Mouse (Mus musculus) midbrain, embryonic 10.5 days (tissue): Measurements from ENCODE around the gene Tomm70a. TPM values are rescaled to one million over a fixed set of nuclear protein-coding genes. Genes with fewer than 3 reads are reported as not detected.

Experiments
- DNase-seq: peaks from one replicate; pipeline ENCODE4 v3.0.0-alpha.2; 2017; ENCODE audit warnings: low spot score
- H3K27ac ChIP-seq: fragments of 300-500 bp; sonication (generic); replicated peaks from 2 replicates; pipeline ENCODE4 v1.5.1; 2016; ENCODE audit warnings: mild to moderate bottlenecking
- H3K27me3 ChIP-seq: fragments of 300-500 bp; sonication (generic); 2 replicates; pipeline ENCODE4 v1.6.1; 2016; ENCODE audit warnings: low read depth, mild to moderate bottlenecking; ENCODE audit not compliant: poor library complexity, severe bottlenecking
- H3K36me3 ChIP-seq: fragments of 300-500 bp; sonication (generic); 2 replicates; pipeline ENCODE4 v1.6.1; 2016; ENCODE audit warnings: mild to moderate bottlenecking, moderate library complexity
- H3K4me1 ChIP-seq: fragments of 300-500 bp; sonication (generic); 2 replicates; pipeline ENCODE4 v1.6.1; 2016
- H3K4me3 ChIP-seq: fragments of 300-500 bp; sonication (generic); 2 replicates; pipeline ENCODE4 v1.5.1; 2016; ENCODE audit warnings: mild to moderate bottlenecking, moderate library complexity
- H3K9me3 ChIP-seq: fragments of 300-500 bp; sonication (generic); replicated peaks from 2 replicates; pipeline ENCODE4 v1.6.1; 2016; ENCODE audit warnings: mild to moderate bottlenecking
- WGBS: fragments of 180-500 bp; shearing (Covaris S2); methylation state at CpG from one replicate; pipeline ENCODE4 v1.1.7; 2016; 5-methylcytosine and 5-hydroxymethylcytosine counted together
- polyA plus RNA-seq: library from polyadenylated mRNA; unstranded; fragments of >200 nt; fragmentation: Nextera tagmentation; extraction: Ambion mirVana; gene quantifications from 2 replicates; pipeline ENCODE4 v1.2.1, GENCODE M21; 2016

The Tomm70a gene
- polyA plus RNA-seq, 1 experiment from 2014 or later, result 51.0 TPM

GRCm38 (mm10) chr16:57121816-57122415, 413 bp downstream of the Tomm70a start:
- 1% methylated on average over 59 of the region's 59 CpGs for WGBS
- DNase-seq, result no peak
- Histone ChIP-seq H3K27ac (peak overlapping the region; percentile 97), H3K36me3 (no peaks in the 10 kb centered on the region), H3K4me1 (peaks cover 18% of the 10 kb centered on the region), H3K4me3 (peak overlapping the region; percentile 97), H3K27me3 (no peaks in the 10 kb centered on the region), H3K9me3 (no peaks in the 10 kb centered on the region)

GRCm38 (mm10) chr16:57122682-57123445, 1.4 kb downstream of the Tomm70a start:
- peak overlapping the region; percentile 97 for H3K4me3 ChIP-seq
- no peak for DNase-seq
- H3K36me3 ChIP-seq, result no peaks in the 10 kb centered on the region
- no peaks in the 10 kb centered on the region for H3K27me3 ChIP-seq
- peaks cover 18% of the 10 kb centered on the region for H3K4me1 ChIP-seq
- 69% methylated on average over 6 of the region's 6 CpGs for WGBS
- 0 out of 2 replicates have a peak overlapping the region, but pooled peaks have one; percentile 97 for H3K27ac ChIP-seq
- no peaks in the 10 kb centered on the region for H3K9me3 ChIP-seq

DNA sequence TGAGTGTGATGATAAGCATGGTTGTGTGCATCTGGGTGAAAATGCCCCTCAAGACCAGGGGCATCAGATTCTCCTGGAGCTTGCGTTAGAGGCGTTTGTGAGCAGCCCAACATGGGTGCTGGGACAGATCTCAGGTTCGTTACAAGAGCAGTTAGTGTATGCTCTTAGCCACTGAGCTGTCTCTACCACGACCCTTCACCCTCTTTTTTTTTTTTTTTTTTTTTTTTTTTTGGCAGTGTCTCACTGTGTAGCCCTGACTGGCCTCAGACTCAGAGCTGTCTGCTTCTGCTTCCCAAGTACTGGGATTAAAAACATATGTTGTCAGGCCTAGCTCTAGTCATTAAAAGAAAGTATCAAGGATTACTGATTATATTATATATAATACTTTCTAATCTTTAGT, 4.8 kb downstream of the Tomm70a start:
- peaks cover 25% of the 10 kb centered on the region for H3K4me1 ChIP-seq
- H3K27ac ChIP-seq, result no peak overlapping the region
- 72% methylated on average over 4 of the region's 4 CpGs for WGBS
- H3K27me3 ChIP-seq, result no peaks in the 10 kb centered on the region
- no peaks in the 10 kb centered on the region for H3K36me3 ChIP-seq
- H3K9me3 ChIP-seq, result no peaks in the 10 kb centered on the region
- no peak overlapping the region for H3K4me3 ChIP-seq
- DNase-seq, result no peak

DNA sequence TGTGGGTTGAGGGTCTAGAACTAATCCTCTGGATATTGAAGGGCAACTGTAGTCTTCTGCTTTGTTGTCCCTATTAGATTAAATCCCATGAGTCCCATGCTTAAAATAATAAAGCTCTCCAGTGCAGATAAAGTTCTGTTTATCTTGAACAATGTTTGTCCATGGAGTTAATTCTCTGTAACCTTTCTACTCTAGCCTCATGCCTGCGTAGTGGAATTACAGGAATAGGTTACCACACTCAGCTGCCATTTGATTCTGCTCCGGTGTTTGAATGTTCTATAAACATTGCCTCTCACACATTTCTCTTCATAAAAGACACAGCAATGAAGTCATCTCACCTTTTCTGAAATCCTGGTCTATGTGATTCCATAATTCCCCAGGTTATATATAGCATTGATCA, 6.3 kb downstream of the Tomm70a start:
- DNase-seq, result no peak
- no peaks in the 10 kb centered on the region for H3K9me3 ChIP-seq
- WGBS, result 89% methylated on average over 2 of the region's 2 CpGs
- no peak overlapping the region for H3K4me3 ChIP-seq
- H3K27ac ChIP-seq, result no peak overlapping the region
- no peaks in the 10 kb centered on the region for H3K27me3 ChIP-seq
- peaks cover 24% of the 10 kb centered on the region for H3K4me1 ChIP-seq
- no peaks in the 10 kb centered on the region for H3K36me3 ChIP-seq

- WGBS, result 79% methylated on average over 3 of the region's 3 CpGs
- Histone ChIP-seq H3K4me1 (peaks cover 13% of the 10 kb centered on the region), H3K9me3 (no peaks in the 10 kb centered on the region)
Observed at GRCm38 (mm10) chr16:57130752-57131400, 9.4 kb downstream of the Tomm70a start.

DNA sequence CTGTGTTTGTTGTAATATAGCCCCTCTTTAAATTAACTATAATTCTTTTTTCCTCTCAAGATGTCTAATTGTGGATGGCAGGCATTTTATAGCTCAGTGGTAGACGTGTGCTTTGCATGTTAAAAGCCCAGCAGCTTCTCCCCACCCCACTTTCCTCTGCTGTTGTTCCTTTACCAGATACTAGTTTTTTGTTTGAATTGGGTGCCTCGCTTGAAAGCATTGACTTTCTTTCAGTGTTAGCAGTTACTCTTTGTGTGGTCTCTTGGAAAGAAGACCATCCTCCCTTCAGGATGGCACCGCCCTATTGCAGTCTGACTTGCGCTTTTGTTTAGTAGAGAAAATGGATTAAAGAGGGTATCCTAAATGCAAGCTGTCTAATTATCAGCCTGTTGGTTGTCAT, 10.0 kb downstream of the Tomm70a start:
- H3K4me1 ChIP-seq, result peaks cover 13% of the 10 kb centered on the region
- H3K4me3 ChIP-seq, result no peak overlapping the region
- no peaks in the 10 kb centered on the region for H3K9me3 ChIP-seq
- H3K27me3 ChIP-seq, result no peaks in the 10 kb centered on the region
- no peak for DNase-seq
- peaks cover 31% of the 10 kb centered on the region for H3K36me3 ChIP-seq
- 52% methylated on average over 4 of the region's 4 CpGs for WGBS
- H3K27ac ChIP-seq, result no peak overlapping the region

More at GRCm38 (mm10) chr16:57130752-57131400, 9.4 kb downstream of the Tomm70a start:
- peaks cover 24% of the 10 kb centered on the region for H3K36me3 ChIP-seq
- H3K27me3 ChIP-seq, result no peaks in the 10 kb centered on the region
- no peak overlapping the region for H3K4me3 ChIP-seq
- H3K27ac ChIP-seq, result no peak overlapping the region
- DNase-seq, result no peak

GRCm38 (mm10) chr16:57132326-57132725, 10.8 kb downstream of the Tomm70a start:
- Histone ChIP-seq H3K36me3 (peaks cover 39% of the 10 kb centered on the region), H3K4me1 (peaks cover 13% of the 10 kb centered on the region), H3K27me3 (no peaks in the 10 kb centered on the region), H3K9me3 (no peaks in the 10 kb centered on the region), H3K27ac (no peak overlapping the region), H3K4me3 (no peak overlapping the region)
- WGBS, result 91% methylated on average over 1 of the region's 1 CpGs
- DNase-seq, result no peak

DNA sequence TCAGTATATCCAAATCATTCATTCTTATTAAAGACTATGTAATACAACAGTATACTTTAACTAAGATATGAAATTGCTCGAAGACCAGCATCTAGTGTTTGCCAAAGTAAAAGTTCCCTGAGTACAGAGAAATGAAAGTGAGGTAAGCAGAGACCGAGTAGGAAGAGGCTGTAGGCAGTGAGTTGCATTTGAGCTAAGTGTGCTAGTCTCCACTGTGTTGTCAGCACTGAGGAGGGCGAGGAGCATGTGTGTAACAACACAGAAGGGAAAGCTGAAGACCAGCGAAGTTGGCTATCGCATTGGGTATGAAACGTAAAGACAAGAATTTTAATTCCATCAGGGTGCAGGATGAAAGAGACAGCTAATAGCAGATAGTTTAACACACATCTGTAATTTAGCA, 12.1 kb downstream of the Tomm70a start:
- H3K36me3 ChIP-seq, result peaks cover 52% of the 10 kb centered on the region
- WGBS, result 93% methylated on average over 6 of the region's 6 CpGs

DNA sequence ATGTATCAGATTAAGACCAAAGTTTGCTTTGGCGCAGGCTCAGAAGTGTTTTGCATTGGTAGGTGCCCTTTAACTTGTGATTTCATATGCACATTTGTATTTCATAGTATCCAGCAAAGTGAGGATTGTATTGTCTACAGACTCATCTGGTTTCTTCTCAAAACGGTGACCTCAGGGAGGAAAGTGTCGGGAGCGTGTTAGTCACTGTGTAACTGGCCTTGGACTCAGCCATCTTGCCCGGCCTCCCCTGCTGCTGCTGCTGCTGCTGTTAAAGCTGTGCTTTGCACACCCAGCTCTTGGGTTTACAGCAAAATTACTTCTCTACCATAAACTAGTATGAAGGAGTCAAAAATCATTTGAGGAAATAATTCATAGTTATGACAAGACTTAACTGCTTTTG, 23.2 kb downstream of the Tomm70a start:
- 94% methylated on average over 5 of the region's 5 CpGs for WGBS
- no peak overlapping the region for H3K27ac ChIP-seq
- H3K4me1 ChIP-seq, result no peaks in the 10 kb centered on the region
- no peaks in the 10 kb centered on the region for H3K9me3 ChIP-seq
- no peak for DNase-seq
- H3K27me3 ChIP-seq, result no peaks in the 10 kb centered on the region
- peaks cover 84% of the 10 kb centered on the region for H3K36me3 ChIP-seq
- H3K4me3 ChIP-seq, result no peak overlapping the region

More for the DNA sequence above, 12.1 kb downstream of the Tomm70a start:
- Histone ChIP-seq H3K4me3 (no peak overlapping the region), H3K4me1 (peaks cover 13% of the 10 kb centered on the region), H3K27ac (no peak overlapping the region), H3K9me3 (no peaks in the 10 kb centered on the region), H3K27me3 (no peaks in the 10 kb centered on the region)
- no peak for DNase-seq

DNA sequence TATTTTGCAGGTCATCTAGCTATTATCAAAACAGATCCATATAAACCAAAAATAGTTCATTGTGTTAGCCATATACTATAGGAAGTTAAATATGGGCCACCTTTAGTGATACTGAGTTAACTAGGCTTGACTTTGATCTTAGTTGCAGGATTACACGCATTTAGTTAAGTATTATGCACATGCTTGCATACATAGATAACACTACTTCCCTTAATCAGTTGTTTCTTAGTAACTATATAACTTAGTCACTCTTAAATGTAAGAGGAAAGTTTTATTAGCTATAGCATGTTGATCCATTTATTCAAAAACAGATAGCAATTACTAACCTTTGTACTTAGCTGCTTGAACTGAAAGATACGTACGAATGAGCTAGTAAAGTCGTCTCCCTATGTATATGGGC, 29.9 kb downstream of the Tomm70a start:
- no peak overlapping the region for H3K27ac ChIP-seq
- no peak overlapping the region for H3K4me3 ChIP-seq
- H3K27me3 ChIP-seq, result no peaks in the 10 kb centered on the region
- no peaks in the 10 kb centered on the region for H3K4me1 ChIP-seq
- no peak for DNase-seq
- 96% methylated on average over 4 of the region's 4 CpGs for WGBS
- H3K9me3 ChIP-seq, result no peaks in the 10 kb centered on the region
- peaks cover 92% of the 10 kb centered on the region for H3K36me3 ChIP-seq

DNA sequence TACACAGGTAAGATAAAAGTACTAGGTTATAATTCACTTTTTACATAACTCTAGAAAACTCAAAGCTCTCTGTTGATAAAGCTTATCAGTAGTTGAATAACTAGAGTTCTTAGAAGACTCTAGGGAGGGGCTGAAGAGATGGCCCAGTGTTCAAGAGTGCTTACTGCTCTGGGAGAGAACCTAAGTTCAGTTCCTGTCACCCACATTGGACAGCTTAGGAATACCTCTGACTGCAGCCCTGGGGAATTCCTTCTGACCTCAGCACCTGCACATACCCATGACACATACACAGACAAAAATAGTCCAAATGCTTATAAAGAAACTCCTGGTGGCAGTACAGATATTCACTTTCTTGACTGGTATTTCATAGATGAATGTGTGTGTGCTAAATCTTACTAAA, 34.4 kb downstream of the Tomm70a start:
- Histone ChIP-seq H3K4me1 (no peaks in the 10 kb centered on the region), H3K36me3 (peaks cover 90% of the 10 kb centered on the region), H3K27me3 (no peaks in the 10 kb centered on the region), H3K27ac (no peak overlapping the region), H3K9me3 (no peaks in the 10 kb centered on the region), H3K4me3 (no peak overlapping the region)
- DNase-seq, result no peak

DNA sequence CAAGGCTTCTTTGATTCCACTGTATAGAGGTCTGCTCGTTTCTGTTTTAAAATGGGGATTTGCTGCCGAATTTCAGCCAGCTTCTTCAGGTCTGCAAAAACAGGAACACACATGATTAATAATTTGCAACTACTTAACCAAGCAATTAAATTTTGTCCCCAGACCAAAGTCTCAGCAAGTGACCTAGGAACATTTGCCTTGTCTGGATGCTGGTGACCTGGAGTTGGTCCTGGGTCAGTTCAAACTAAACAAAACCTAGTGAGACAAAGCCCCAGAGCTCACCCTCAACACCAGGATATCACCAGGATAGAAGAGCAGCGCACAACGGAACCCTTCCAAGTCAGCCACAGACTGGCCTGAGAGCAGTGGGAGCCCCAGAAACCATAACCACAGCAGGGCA, 35.6 kb downstream of the Tomm70a start:
- no peak for DNase-seq
- Histone ChIP-seq H3K27ac (no peak overlapping the region), H3K4me3 (no peak overlapping the region), H3K9me3 (no peaks in the 10 kb centered on the region), H3K27me3 (no peaks in the 10 kb centered on the region), H3K36me3 (peaks cover 88% of the 10 kb centered on the region), H3K4me1 (no peaks in the 10 kb centered on the region)
- WGBS, result 92% methylated on average over 4 of the region's 4 CpGs

GRCm38 (mm10) chr16:57157728-57158127, 36.2 kb downstream of the Tomm70a start:
- Histone ChIP-seq H3K36me3 (peaks cover 87% of the 10 kb centered on the region), H3K9me3 (no peaks in the 10 kb centered on the region)
- 85% methylated on average over 4 of the region's 4 CpGs for WGBS

More at GRCm38 (mm10) chr16:57157728-57158127, 36.2 kb downstream of the Tomm70a start:
- Histone ChIP-seq H3K27me3 (no peaks in the 10 kb centered on the region), H3K4me3 (no peak overlapping the region), H3K4me1 (no peaks in the 10 kb centered on the region), H3K27ac (no peak overlapping the region)
- no peak for DNase-seq
